Mouse (Mus musculus): Measurements from ENCODE around the gene Asb18.

Gene Asb18

DNA sequence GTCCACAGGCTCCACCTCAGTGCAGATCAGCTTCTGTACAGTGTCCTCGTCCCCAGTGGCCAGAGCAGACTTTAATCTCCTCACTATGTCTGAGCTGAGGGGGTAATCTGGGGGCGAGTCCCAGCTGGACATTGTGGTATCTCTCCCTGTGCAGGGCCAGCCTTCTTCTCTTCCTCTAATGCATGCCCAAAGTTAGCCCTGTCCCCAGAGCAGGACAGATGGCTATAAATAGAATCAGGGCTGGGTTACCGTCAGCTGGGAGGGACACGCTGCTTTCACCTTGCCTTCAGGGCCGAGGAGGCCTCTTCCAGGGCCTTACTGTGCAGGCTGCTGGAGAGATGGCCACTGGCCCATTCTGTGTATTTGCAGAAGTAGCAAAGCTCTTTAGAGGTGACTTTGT is at the start of gene Asb18:
Asb18 (minus strand) TSS at position 221 of the 400 bp plus-strand sequence.
- no peak for DNase-seq

DNA sequence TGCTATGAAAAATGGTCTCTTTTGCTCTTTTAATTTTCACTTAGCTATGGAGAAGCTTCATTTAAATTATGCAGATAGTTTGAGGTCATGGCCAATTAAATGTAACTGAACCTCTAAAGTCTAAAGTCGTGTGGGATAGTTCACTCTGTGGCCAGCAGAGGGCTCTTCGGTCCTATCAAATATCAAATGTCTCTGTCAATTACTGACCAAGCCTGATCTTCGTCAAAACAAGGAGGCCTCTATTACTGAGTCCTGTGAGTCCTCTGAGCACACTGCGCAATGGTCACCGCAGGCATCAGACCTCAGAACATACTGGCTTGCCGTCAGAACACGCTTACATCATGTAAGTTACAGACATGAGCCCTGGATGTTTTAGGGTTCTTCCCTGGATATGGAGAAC is 46.1 kb upstream of the Asb18 start:
- DNase-seq = peak; percentile 44 to 48

DNA sequence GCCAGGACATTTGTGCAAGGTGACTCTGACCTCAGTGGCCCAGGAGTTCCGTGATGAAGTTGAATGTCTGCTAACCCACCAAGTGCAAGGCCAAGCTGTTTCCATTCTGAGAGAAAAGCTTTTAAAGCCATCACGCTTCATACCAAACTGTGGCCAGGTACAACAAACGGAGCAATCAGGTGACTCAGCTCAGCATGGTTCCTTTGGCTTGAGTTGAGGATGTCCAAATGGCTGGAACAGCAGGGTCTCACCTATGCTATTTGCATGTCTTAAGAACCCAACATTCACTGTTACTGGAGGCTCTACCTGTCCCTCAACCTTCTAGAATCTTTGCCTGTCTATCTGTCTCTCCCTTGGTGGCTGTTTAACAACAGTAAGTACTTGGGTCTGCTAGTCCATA is 45.6 kb upstream of the Asb18 start:
- no peak for DNase-seq

DNA sequence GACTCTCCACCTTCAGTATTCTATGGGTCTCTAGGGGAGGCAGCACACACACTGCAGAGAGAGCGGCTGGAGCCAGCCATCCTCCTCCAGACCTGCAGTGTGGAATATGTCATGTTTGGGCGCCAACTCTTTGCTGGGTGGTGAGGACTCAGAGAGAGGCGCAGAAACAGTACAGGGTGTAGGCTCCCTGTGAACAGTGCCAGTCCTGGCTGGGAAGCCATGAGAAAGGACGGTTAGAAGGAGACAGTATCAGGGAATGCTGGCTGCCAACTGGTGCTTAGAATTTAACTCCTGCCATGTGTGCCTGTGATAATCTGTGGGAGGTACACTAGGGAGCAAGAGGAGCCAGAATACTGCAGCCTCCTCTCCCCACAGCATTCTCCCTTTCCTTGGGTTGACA is 40.5 kb upstream of the Asb18 start:
- no peak for DNase-seq

DNA sequence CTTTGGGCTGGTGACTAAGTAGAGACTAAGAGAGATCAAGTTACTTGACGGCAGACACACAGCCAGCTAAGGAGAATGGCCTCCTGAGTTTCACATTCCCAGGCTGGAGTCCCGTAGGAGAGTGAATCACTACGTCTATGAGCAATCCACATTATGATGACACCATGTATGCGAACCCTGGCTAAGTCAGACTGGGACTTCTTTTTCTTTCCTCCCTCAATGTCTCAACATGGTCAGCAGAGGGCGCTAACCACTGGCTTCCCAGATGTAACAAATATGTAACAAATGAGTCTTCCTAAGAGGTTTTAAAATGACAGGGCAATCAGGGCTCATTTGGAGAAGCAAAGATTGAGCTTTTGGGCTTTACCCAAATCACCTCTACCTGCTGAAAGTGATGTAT is 36.9 kb upstream of the Asb18 start:
- DNase-seq = peak in 1 of 2 experiments; percentile 25

DNA sequence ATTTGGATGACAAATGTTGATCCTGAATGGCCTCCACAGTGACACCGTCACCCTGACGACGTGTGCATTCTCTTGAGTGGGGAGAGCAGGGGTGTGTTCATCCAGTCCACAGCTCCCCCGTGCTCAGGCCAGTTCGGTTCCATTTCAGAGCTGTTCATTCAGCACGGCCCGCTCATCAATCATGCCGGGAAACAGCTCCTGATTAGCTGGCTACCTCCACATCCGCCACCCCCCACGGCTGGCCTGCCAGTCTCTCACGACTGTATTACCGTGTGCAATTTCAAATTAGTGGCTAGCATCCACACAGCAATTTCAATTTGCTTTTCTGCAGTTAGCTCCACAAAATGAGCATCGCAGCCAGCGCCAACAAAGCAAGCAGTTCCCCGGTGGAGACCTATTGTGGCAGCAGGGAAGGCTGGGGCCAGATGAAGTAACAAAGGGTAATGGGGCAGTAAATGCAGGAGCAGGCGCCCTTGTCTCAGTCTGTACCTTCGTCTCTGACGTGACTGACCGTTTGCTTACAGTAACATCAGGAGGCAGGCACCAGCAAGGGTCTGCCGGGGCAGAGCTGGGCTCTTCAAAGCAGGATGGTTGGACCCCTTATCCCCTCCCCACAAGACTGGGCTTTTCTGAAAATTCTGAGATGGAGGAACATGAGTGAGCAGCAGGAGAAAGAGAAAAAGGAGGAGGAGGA is 35.7 kb upstream of the Asb18 start:
- DNase-seq = no peak

DNA sequence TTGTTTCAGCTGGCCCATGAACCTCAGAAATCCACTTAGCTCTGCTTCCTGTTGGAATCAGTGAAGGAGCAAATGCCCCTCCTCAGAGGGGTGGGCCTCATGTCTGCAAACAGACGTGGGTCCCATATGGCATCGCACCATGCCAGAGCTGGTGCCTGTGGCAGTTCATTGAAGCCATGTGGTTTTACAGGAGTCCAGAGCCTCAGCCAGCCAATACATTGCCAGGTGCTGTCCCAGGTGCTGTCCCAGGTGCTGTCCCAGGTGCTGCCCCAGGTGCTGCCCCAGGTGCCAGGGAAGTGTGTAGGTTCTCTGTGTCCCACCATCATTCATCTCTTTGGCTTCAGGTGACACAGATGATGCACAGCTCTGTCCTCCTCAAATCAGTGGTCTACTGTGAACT is 13.8 kb upstream of the Asb18 start:
- DNase-seq = no peak

DNA sequence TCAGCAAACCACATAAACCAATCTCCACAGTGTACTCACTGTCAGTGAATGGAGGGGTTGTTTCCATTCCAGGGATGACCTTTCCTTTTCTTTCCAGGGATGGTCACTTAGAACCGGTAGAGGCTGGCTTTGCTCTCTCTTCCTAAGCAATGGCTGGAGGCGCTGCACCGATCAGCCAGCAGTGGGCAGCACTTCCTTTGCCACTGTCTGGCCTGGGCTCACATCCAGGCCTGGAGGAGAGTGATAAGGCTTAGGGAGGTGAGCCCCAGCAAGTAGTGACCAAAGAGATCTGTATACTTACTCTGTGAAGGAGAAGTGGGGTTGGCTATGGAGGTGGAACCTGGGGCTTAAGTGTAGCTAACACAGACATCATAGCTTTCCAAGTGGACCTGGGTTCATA is 12.5 kb upstream of the Asb18 start:
- DNase-seq = peak in 1 of 2 experiments; percentile 15

DNA sequence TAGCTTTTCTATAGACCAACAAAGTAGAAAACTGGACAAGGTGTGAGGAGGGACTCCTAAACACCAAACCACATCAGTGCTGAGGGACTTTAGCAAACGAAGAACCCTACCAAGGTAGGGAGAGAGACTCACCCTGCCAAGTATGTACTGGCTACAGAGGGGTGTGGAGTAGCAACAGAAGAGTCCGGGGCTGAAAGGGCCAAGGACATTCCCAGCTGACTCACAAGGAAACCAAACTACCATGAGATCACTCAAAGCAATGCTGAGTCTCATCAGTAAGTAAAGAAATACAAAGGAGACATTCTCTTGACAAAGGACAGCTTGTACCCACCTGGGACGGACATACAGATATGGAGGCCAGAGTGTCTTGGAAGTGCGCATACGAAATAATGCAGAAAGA is 5.9 kb upstream of the Asb18 start:
- DNase-seq = no peak

DNA sequence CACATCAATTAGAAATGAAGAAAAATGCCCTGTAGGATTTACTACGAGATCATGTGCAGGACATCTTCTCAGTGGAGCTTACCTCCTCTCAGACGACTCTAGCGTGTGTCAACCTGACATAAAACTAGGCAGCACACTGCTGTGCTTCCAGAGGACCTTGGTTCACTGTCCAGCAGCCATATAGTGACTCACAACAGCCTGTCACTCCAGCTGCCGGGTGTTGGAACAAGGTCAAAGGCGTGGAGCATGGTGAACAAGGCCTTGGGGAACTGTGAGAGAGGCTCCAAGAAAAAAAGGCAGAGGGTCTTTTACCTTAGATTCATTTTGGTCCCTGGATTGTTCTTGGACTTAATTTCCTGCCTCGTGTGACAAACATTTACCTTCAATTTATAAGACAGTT is 3.6 kb upstream of the Asb18 start:
- DNase-seq = no peak

DNA sequence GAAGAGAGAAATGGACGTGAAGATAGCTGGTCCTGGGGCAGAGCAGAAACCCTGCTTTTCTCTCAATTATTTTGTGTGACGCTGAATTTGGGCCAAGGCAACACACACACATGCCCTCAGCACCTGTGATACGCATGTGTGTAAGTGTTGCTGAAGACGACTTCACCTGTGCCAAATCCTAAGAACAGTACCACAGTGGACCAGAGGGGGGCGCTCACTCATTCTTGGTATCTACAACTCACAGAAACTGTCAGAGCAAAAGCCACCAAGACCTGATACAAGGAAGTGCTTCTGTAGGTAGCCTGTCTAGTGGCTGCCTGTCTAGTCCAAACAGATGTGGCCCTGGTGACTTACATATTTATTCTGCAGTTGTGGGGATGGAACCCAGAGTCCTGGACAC is 1.2 kb downstream of the Asb18 start:
- DNase-seq = no peak

DNA sequence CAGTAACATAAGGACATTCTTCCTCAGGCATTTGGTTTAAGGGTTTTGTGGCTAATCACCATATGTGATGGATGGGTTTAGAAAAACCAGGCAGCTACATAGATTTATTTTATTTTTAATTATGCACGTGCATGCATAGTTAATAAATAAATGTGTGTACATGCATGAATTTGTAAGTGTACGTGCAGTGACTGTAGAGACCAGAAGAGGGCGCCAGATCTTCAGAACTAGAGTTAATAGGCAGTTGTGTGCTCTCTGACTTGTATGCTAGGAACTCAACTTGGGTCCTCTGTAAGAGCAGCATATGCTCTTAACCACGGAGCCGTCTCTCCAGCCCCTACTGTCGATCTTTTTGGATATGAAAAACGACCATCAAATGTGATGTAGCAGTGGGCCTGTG is 1.6 kb downstream of the Asb18 start:
- no peak for DNase-seq

DNA sequence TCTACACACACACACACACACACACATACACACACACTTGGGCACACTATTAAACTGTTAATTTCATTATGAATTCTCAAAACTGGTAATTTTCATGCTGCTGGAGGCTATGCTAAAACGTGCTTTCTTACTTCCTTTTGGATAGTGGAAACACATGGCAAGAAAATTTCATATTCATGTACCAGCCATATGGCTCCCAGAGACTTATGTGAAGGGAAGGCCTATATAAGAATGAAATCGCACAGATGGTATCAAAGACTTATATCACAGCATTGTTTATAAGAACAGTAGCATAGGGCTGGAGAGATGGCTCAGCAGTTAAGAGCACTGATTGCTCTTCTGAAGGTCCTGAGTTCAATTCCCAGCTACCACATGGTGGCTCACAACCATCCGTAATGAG is 2.3 kb downstream of the Asb18 start:
- no peak for DNase-seq

DNA sequence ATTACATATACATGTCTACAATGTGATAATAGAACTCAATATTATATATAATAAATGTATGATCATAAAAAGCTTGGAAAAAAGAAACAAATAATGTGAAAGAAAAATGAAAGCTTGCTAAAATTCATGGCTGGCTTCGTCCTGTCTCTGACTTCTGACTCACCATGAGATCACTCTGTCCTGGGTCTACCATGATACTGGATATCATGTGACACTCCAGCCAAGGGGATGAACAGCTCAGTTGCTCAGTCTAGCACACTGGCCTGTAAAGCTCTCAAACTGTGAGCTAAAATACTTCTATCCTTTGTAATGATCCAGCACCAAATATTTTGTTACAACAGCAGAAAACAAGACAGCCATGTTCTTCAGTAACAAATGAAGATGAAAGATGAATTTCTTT is 4.4 kb downstream of the Asb18 start:
- no peak for DNase-seq

DNA sequence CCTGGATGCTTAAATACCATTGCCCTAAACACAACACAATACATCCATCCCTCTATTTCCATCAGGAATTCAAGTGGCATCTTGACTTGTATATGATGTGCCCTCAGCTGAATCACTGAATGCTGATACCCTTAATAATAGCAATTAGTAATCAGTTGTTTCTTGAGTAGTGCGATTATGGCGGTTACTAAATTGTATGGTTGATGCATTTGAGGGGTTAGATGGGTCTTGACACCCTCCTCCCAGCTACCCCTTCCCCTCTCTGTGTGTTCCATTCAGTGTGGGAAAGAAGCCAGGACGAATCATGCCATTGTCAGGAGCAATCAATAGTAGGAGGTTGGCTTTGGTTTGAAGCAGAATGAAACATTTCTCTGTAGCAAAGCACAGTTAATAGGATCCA is 5.3 kb downstream of the Asb18 start:
- DNase-seq = no peak

DNA sequence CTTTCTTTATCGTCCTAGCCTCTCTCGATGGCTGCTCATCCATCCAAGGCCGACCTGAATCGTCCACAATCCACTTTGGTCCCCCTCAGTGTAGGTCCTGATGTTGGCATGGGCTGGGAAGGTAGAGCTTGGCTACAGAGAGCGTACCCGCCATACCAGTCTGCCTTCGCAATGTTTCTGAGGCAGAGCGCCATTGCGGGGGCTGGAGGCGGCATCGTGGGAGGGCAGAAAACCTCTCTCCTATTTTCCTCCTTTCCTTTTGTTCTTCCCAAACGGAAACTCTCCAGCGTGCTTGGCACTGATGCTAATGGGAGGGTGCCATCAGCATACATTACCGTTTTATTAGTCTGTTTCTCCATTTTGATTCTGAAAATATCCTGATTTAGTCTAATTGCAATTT is 7.8 kb downstream of the Asb18 start:
- DNase-seq = no peak

DNA sequence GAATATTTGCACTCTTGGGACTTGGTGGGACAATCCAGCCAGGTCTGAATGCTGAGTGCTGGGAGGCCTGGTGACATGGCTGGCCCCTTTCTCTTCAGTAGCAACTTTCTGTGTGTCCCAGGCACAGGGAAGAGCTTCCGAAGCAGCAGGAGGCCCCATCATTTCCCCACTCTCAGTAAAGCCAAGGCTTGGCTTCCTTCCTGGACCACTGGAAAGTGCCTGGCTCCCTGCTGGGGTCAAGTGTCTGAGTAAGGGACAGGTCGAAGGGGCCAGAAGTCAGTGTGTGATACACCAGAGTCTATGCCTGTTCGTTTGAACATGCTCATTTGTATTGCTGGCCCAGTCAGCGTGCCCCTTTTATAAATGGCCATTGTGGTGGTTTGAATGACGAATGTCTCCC is 13.5 kb downstream of the Asb18 start:
- no peak for DNase-seq

DNA sequence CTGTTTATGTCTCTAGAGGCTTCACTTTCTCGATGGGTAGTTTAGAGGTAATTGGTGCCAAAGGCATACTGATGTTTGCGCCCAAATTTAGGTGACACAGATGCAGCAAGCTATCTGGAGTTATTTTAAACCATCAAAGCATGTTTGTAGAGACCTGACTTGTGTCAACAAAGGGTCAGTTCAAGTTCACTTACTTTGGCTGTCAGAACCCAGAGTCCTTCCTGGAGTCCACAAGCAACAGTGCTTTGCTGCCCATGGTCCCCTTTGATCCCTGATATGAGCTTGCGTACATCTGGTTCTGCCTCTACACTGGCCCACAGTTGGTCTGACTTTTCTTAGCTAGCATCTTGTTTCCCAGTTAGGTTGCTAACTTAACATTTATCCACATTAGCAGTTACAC is 14.6 kb downstream of the Asb18 start:
- DNase-seq = no peak

DNA sequence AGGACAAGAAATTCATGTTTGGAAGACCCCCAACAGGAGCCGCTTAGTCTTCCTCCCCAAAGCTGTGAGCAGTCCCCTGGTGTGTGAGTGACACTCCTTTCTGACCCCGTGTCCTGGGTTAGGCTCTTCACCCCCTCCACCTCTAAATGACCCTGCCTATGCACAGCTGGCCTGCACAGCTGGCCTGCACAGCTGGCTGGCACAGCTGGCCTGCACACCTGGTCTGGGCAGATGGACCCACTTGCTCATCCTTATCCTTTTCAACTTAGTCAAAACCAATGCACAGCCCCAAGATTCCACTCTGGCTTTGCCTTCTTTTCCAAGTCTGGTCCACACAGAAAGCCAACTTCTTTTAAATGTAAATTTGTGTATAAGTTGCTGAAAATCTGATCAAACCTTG is 15.8 kb downstream of the Asb18 start:
- DNase-seq = no peak

DNA sequence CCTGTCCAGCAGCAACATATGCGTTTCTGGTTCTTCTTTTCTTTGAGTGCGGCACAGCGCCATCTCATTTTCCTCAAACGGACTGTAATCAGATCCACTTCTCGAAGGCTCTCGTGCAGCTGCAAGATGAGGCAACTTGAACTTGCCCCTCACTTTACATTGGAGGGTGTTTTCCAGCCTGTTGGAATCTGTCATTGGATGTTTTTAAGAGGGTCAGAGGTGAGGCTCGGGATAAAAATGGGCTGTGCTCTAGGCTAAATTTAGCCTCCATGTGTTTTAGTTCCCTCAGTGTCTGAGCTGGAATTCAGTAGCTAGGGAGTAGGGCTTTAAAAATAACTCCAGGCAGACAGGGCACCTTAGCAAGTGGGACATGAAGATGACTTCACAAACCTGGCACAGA is 16.4 kb downstream of the Asb18 start:
- DNase-seq = no peak

DNA sequence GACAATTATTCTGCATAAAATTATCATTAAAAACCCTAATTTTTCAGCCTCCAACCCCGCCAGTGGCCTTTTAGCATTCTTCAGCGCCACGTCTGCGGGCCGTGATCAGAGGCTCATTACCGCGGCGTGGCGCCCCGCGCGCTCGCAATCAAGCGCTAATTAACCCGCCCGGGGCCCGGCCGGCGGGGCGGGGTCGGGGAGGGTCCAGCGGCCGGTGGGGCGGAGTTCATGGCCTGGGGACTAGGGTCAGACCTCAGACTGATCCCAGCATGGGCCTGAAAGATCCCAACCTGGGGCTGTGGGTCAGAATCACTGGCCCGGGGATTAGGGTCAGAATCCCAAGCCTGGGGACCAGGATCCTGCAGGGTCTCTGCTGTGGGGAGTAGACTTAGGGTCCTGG is 22.2 kb downstream of the Asb18 start:
- DNase-seq = no peak

DNA sequence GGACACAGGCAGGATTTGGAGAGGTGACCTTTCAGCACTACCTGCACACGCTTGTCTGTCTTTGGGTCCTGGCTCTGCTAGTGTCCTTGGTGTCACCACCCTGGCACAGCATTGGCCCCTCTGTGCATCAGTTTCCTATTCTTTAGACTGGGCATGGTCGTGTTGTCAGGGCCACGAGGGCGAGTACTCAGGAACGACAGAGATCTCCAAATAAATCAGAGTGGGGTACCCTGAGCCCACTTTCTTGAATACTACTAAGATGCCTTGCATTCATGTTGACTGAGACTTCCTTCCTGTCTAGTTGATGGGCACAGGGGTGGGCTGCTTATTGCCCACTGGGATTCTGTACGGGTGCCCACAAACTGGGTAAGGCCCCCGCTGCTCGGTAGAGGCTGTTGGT is 37.2 kb downstream of the Asb18 start:
- no peak for DNase-seq

DNA sequence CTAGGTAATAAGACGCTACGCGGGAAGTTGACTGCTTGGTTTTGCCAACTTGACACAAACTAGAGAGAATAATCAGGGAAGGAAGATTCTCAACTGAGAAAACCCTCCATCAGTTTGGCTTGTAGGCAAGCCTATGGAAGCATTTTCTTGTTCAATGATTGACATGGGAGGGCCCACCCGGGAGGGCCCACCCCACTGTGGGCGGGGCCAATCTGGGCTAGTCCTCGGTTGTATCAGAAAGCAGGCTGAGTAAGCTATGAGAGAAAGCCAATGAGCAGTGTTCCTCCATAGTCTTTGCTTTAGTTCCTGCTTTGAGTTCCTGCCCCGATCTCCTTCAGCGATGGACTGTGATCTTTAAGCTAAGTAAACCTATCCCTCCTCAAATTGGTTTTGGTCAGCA is 38.1 kb downstream of the Asb18 start:
- no peak for DNase-seq

DNA sequence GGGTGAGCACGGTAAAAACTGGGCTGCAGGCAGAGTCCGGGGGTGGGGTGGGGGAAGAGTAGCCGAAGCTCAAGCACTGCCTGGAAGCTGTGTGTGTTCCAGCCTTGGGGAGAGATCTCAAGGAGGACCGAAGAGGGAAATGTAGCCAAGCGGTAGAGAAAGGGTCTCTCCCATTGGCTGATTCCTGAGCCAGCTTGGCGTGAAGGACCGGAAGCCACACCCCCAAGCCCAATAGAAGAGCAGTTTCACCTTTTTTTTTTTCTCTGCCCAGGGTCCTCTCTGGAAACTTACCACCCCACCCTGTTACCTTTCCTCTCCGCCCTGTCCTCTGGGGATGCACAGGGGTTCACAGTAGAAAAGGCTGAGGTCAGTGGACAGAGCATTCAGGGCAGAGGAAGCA is 39.9 kb downstream of the Asb18 start:
- DNase-seq = no peak

DNA sequence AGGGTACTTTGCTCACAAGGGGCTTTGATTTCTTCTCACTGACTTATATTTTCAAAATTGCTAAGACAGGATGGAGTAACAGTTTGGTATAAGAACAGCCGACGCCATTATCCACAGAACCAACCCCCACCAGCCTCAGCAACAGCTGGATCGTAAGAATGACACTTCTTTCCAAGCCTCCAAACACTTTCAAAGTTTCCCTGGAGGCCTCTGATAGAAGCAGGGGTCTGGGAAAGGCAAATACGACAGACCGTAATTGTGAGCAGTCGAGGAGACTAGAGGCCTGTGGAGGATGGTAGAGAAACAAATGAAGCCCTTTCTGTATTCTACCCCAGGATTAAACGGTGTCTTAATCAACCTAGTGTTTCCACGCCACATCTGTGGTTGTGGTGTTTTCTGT is 42.6 kb downstream of the Asb18 start:
- DNase-seq = no peak

DNA sequence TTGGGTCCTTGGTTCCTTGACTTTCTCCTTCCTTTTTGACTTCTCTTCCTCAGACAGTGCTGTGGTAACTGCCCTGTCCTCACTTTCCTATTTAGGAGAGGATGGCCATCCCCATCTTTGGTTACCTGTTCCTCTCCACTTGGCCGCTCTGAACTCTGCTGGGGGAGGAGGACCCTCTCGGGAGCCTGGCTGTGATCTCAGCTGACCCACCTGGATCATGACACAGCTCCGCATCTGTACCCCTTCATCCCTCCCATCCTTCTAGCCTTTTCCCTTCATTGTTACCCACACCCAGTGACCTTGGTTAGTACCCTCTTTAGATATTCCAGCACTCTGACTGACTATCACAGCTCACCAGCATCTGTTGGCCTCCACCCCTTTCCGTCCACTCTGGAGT is 44.8 kb downstream of the Asb18 start:
- no peak for DNase-seq

All from lung, adult 18-20 months (tissue).